Mouse (Mus musculus) brain, embryonic 14.5 days (tissue): ENCODE measurements at regions not wholly inside any gene's neighbourhood (a gene's known extent, or its start where the extent isn't known, plus 50 kb on each side); places are given as distances from the start of the nearest gene placed in this dataset.

ENCODE experiments used
- CTCF ChIP-seq: fragments of 200-500 bp; IDR thresholded peaks from 2 replicates; pipeline ENCODE4 v1.5.1; 2012; ENCODE audit warnings: inconsistent platforms, mild to moderate bottlenecking, moderate library complexity, borderline replicate concordance; ENCODE audit not compliant: insufficient read depth, insufficient read length; ENCODE audit errors: extremely low read depth
- POLR2A ChIP-seq: fragments of 200-500 bp; IDR thresholded peaks from 2 replicates; pipeline ENCODE4 v1.6.1; 2012; ENCODE audit warnings: mild to moderate bottlenecking, inconsistent platforms, borderline replicate concordance; ENCODE audit not compliant: poor library complexity, insufficient read depth, insufficient read length, severe bottlenecking; ENCODE audit errors: extremely low read depth

GRCm38 (mm10) chr10:38884641-38885040 lies 63.1 kb upstream of the Rfpl4b start:
- no peak for TF ChIP-seq CTCF
- TF ChIP-seq POLR2A, result no peak
